Mouse (Mus musculus) liver, adult (tissue): ENCODE measurements at regions not wholly inside any gene's neighbourhood (a gene's known extent, or its start where the extent isn't known, plus 50 kb on each side); places are given as distances from the start of the nearest gene placed in this dataset.

ENCODE experiments used
- GATA4 ChIP-seq: IDR thresholded peaks from 2 replicates; pipeline ENCODE4 v1.6.1; 2014; ENCODE audit warnings: mild to moderate bottlenecking, low read length; ENCODE audit not compliant: insufficient replicate concordance

DNA sequence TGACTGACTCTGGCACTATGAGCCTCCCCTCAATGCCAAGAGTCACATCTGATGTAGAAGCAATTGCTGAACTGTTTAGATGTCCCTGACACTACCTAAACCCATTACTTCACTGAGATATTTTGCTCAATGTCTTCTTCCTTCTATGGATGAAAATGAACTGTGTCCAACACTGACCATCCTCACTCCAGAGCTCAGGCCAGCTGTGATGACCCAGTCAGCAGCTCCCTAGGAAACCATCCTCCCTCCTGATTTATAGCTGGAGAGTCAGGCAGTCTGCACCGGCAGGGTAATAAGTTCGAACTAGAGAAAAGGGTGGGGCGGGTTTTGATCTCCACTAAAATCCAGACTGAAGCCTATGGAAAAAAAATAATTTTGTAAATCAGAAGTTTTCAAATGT is 221.2 kb downstream of the Mreg start:
- TF ChIP-seq GATA4, result no peak

DNA sequence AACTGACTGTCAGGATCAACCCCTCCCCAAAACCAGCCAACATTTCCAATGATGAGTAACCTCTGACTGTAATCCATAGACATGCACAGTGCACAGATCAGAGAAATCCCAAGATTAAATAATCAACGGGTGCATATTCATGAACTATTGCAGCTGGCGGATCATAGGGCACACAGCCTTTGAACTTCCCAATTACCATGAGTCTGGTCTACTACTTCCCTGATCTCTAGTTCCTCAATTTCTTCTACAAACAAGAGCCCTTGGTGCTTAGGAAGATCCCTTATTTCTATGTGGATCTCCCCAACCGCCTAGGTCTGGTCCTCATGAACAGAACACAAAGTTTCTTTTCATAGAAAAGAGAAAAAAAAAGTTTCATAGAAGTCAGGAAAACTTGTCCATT is 224.0 kb downstream of the Mreg start:
- TF ChIP-seq GATA4, result no peak

DNA sequence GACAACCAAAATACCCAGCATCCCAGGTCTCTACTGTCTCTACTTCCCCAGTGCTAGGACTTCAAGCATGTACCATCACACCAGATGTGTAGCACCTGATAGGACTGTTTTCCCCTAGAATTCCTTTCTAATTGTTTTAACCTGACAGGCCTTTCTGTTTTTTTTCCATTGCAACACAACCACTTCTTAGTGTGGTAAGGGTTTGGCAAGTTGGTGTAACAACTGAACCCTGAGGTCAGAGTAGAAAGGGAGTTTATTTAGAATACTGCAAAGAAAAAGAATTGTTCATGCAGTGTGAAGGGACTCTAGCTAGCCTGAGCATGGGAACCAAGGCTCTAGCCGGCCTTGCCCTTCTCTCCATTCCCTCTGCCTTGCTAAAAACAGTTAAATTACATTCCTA is 226.1 kb downstream of the Mreg start:
- no peak for TF ChIP-seq GATA4

DNA sequence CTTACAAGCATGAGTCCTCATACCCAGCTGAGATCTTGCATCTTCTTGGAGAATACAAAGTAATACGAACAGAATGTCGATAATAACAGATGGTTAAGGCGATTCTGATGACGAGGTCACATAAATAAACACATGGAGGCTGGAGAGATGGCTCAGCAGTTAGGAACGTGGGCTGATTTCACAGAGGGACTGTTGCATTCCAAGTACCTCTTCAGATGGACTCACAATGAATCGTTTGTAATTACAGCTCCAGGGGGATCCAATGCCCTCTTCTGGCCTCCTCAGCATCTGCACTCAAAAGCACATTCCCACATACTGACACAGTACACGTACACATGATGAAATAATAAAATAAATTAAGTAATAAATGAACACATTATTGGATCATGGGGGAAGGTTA is 228.3 kb downstream of the Mreg start:
- no peak for TF ChIP-seq GATA4

DNA sequence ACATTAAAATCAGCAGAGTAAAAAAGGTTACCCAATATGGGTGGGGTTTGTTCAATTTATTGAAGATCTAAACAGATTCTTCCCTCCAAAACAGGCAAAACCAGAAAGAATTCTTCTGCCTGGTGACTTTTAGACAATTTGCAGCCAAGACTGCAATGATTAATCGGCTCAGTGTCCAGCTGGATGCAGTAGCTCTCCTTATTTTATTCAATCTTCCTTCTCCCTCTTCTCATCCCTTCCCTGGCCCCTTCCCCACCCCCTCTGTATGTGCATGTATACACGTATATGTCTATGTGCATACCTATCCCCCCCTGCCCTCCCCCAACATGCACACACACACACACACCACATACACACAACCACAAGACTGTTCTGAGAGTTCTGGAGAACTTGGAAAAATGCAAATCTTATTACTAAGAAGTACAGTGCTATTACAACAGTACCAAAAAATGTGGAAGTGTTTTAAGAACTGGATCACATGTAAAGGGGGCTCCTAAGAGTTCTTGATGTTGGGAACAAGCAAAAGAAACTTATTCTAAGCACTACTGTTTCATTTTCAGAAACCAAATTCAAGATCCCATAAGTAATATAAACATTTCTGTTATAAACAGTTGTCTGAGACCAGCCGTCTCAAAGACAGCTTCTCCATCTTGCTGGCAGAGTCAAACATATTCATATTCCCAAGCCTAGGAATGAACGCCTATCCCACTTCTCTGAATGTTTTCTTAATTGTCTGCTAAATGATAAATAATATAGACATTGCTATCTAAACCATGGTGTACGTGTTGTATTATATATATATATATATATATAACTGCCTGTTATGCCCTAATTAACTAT is 229.5 kb downstream of the Mreg start:
- no peak for TF ChIP-seq GATA4

DNA sequence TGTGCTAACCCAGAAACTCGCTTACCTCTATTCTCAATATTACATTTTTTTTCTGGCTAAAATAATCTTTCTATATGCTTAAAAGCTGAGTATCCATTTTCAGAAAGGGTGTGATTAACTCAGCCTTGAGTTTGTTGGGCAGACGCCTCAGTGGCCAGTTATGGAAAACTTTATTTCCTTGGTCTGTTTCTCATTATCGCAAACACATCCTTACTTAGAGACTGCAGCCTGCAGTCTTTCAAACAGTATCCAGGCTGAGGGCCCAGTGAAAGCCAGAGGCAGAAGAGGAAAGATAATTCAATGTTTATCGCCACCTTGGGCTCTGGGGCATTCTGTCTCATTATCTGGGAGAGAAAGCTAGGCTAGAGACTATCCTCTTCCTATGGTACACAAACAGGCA is 231.5 kb downstream of the Mreg start:
- TF ChIP-seq GATA4, result no peak

DNA sequence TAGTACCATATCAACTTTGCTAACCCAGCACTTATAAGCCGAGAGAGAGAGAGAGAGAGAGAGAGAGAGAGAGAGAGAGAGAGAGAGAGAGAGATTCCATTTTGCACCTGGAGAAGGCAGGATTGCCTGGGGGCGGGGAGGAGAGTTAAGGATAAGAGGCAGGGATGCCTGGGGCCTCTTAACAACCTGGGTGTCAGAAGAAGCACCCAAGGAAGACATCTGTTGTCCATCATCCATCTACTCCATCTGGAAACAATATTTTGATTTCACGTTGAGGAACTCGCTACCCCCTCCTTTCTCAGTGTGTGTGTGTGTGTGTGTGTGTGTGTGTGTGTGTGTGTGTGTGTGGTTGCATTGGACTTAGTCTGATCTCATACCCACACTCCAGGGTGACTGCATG is 232.8 kb downstream of the Mreg start:
- TF ChIP-seq GATA4, result no peak

DNA sequence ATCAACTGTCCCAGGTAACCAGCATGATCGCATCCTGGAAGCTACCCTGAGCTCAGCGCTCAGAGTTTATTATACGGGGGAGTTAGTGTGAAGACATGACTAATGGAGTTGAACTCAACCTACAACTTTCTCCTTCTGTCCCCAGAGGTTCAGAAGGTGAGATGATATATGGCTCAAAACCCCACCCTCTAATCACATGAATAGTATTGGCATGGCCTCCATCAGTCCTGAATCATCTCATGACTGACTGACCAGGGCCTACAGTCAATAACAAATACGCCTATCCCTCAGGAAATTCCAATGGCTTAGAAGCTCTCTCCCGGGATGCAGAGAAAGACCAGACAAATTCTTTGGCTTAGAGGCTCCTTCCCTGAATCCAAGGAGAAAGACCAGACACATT is 234.7 kb downstream of the Mreg start:
- no peak for TF ChIP-seq GATA4

DNA sequence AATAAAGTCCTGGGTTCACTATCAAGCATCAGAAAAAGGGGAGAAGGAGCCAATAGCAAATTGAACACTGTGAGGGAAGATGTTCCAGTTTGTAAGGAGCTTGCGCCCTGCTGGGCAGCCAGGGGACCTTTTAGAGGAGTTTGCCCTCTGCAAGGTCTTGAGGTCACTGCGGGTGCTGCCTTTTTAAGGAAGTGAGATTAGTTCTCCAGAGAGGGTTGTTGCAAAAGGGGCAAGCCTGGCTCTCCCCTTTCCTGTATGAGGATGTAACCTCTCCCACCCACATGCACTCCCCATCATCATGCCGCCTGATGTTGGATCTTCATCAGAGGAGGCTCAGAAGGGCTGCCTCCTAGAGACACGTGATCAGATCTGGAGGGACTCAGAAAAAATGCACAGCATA is 237.4 kb downstream of the Mreg start:
- no peak for TF ChIP-seq GATA4

DNA sequence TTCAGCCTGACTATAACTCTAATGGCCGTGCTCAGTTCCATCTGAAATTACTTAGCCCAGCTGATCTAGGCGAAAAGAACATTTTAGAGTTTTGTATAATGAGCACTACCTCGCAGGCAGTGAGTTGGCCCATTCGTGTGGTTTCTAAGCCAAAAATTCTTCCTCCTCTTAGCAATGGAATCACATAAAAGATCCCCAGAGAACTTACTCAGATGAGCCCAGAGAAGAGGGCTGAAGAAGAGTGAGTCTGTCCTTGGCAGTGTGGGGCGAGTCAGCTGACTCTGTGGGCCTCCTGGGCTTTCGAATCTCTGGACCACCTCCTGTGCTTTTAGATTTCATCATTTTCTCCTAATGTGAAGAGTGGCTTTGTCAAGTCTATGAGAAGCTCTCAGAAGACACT is 240.2 kb downstream of the Mreg start:
- TF ChIP-seq GATA4, result no peak

DNA sequence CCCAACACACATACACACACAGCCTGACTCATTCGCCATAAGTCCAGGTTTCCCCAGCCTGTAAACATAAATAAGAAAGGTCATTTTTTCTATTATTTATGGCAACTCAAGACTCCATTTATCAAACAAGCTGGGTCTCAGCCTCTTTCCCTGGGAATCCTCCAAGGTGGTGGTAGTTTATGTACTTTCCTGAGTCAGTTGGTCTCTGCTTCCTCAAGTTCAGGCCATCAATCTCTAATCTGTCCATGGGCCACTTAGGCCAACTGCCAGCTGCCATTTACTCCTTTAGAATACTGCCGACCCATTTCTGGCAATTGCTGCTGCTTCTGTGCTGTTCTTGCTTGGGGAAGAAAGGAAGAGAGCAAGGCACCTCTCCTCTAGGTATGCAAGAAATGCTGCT is 241.3 kb downstream of the Mreg start:
- TF ChIP-seq GATA4, result no peak

DNA sequence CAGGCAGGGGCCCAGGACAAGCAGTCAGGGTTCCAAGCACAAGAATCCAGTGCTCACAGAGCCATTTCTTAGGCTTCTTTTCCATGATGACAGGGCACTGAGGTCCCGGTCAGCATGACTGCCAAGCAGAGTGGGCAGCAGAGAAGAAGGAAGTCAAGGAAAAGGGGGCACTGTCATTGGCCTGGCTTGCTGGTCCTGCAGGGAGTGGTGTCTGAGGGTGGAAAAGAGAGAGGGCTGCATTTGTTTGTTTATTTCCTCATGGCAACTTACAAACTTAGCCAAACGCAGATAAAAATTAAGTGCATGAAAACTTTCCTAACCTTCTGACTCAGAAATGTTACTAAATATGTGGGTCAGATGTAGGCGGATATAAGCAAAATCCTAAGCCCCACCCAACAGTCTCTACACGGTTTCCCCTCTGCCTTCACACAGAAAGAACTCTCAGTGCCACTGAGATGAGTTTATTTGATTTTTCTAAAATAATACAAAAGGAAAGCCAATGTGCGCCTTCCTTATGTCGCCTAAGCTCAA is 244.5 kb downstream of the Mreg start:
- no peak for TF ChIP-seq GATA4

DNA sequence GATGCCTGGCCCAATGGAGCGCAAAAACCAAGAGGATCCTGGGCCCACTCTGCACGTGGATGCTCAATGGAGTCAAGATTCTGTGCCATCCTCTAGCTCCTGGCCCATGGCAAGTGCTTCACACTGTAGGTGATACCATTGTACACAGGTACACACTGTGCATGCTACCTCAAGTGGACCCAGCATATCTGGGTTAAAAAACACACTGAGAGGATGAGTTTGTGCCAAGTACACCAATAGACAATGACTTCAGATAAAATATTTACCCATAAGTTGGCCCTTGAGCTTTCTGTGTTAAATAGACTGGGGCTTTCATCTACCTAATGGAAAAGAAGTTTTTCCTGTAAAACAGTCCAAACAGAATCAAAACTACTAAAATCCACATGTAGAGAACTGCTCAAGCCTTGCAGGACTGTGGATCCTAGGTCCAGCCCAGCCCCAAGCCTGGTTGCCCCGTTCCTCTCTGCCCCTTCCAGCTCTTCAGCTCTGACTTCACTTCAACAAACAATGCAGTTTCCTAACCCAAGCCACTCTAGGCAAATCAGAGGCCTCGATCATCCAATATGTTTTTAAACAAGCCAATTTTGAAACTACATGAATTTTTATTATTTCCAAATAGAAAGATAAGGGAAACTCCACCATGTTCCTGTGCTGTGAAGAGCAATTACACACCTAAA is 247.5 kb downstream of the Mreg start:
- no peak for TF ChIP-seq GATA4

DNA sequence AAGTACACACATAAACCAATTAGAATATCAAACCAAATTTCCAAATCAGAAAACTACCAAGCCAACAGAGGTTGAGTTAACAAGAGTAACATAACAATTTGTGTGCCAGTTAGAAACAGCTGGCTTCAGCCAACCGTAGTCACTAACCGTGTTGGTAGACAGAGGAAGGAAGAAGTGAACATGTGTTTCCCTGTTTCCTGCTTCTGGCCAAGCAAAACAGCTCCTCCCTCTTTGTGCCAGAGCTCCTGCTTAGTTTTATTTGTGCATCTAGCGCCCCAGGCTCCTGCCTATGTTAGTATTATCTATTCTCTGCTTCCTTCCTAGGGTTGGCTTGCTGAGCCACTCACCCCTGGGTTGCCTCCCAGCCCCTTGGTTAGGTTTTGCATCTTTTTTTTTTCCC is 255.2 kb downstream of the Mreg start:
- no peak for TF ChIP-seq GATA4

DNA sequence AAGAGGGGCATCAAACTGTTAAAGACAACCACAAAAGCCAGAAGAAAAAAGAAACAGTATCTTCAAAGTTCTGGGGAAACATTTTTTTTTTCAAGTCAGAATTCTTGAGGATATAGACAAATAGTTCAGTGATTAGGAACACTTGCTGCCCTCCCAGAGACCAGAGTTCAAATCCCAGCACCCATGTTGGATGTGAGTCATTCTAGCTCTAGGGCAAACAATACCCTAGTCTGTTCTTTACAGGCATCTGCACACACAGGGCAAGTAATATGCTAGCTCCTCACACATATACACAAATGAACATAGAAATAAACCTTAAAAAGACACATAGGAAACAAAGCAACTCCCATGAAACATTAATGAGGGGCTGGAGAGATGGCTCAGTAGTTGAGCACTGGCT is 256.8 kb downstream of the Mreg start:
- no peak for TF ChIP-seq GATA4

DNA sequence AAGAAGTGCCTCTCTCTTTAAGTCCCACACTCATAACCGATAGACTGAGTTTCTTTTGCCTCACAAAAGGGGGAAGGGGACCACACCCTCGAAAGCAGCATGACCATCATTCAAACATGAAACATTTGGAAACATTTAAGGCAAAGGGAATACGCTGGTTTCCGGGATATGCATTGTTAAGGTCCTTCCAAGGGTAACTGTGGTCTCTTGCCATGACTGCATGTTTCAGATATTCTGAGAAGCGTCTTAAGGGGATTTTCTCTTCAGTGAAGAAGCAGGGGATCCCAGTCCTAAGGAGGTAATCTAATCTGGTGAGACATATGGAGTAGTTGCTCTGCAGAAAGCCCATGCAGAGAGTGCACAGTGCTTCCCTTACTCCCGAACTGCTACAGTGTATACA is 258.8 kb downstream of the Mreg start:
- TF ChIP-seq GATA4, result no peak
